Mouse (Mus musculus): ENCODE data around the gene Gbx2. TPM values are rescaled to one million over a fixed set of nuclear protein-coding genes. Genes with fewer than 3 reads are reported as not detected.

The Gbx2 gene
- polyA plus RNA-seq, 1 experiment: 0.13 TPM

- H3K4me1 ChIP-seq (replicated peaks; ENCODE audit: control insufficient read depth, insufficient read depth, low read length): no peaks in the 10 kb centered on the region
Measured at GRCm38 (mm10) chr1:89902236-89902635, 28.7 kb downstream of the Gbx2 start.

DNA sequence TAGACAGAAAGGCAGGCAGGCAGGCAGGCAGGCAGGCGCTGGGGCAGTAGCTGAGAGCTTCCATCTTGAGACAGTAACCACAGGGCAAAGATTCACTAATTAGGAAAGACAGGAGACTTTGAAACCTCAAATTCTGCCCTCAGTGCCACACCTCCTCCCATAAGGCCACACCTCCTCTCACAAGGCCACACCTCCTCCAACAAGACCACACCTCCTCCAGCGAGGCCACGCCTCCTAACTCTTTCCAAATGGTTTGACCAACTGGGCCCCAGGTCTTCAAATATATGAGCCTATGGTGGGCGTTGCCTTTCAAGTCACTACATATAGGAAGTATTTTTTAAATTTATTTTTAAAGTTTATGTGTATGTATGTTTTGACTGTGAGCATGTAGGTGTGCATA is 29.6 kb downstream of the Gbx2 start:
- TF ChIP-seq CTCF (IDR thresholded peaks at IDR 0.05; ENCODE audit: borderline replicate concordance, control insufficient read depth, extremely low read depth, insufficient read depth, low read length, poor library complexity) (no peak), POLR2A (IDR thresholded peaks at IDR 0.05; ENCODE audit: control insufficient read depth, extremely low read depth, insufficient read depth, low read length, poor library complexity) (no peak)
- Histone ChIP-seq H3K27ac (ENCODE audit: control insufficient read depth, insufficient read depth, low read length) (no peak overlapping the region), H3K4me1 (replicated peaks; ENCODE audit: control insufficient read depth, insufficient read depth, low read length) (no peaks in the 10 kb centered on the region), H3K36me3 (ENCODE audit: control insufficient read depth, insufficient read depth, low read length) (no peaks in the 10 kb centered on the region), H3K27me3 (ENCODE audit: control insufficient read depth, insufficient read depth, low read length) (no peaks in the 10 kb centered on the region; the same call in 1 of the 2 replicates), H3K4me3 (ENCODE audit: control insufficient read depth, insufficient read depth, low read length) (no peak overlapping the region)
- no peak for DNase-seq
- WGBS: 81% methylated on average over 4 of the region's 4 CpGs

More at GRCm38 (mm10) chr1:89902236-89902635, 28.7 kb downstream of the Gbx2 start:
- H3K27ac ChIP-seq (ENCODE audit: control insufficient read depth, insufficient read depth, low read length): no peak overlapping the region
- H3K27me3 ChIP-seq (ENCODE audit: control insufficient read depth, insufficient read depth, low read length): no peaks in the 10 kb centered on the region; the same call in 1 of the 2 replicates
- H3K4me3 ChIP-seq (ENCODE audit: control insufficient read depth, insufficient read depth, low read length): no peak overlapping the region
- no peak for DNase-seq
- TF ChIP-seq POLR2A (IDR thresholded peaks at IDR 0.05; ENCODE audit: control insufficient read depth, extremely low read depth, insufficient read depth, low read length, poor library complexity) (no peak), CTCF (IDR thresholded peaks at IDR 0.05; ENCODE audit: borderline replicate concordance, control insufficient read depth, extremely low read depth, insufficient read depth, low read length, poor library complexity) (no peak)
- H3K36me3 ChIP-seq (ENCODE audit: control insufficient read depth, insufficient read depth, low read length): no peaks in the 10 kb centered on the region
- WGBS: 73% methylated on average over 2 of the region's 2 CpGs

- H3K27me3 ChIP-seq (ENCODE audit: control insufficient read depth, insufficient read depth, low read length): no peaks in the 10 kb centered on the region; the same call in 1 of the 2 replicates
- no peak overlapping the region for H3K4me3 ChIP-seq (ENCODE audit: control insufficient read depth, insufficient read depth, low read length)
- no peak overlapping the region for H3K27ac ChIP-seq (ENCODE audit: control insufficient read depth, insufficient read depth, low read length)
- no peak for DNase-seq
- no peaks in the 10 kb centered on the region for H3K36me3 ChIP-seq (ENCODE audit: control insufficient read depth, insufficient read depth, low read length)
- H3K4me1 ChIP-seq (replicated peaks; ENCODE audit: control insufficient read depth, insufficient read depth, low read length): no peaks in the 10 kb centered on the region
- no peak for TF ChIP-seq POLR2A (IDR thresholded peaks at IDR 0.05; ENCODE audit: control insufficient read depth, extremely low read depth, insufficient read depth, low read length, poor library complexity)
- no peak for TF ChIP-seq CTCF (IDR thresholded peaks at IDR 0.05; ENCODE audit: borderline replicate concordance, control insufficient read depth, extremely low read depth, insufficient read depth, low read length, poor library complexity)
- WGBS: 68% methylated on average over 11 of the region's 11 CpGs
Measured at GRCm38 (mm10) chr1:89899761-89900445, 31.1 kb downstream of the Gbx2 start.

GRCm38 (mm10) chr1:89899036-89899435 is 31.9 kb downstream of the Gbx2 start:
- H3K27ac ChIP-seq (ENCODE audit: control insufficient read depth, insufficient read depth, low read length): no peak overlapping the region
- TF ChIP-seq CTCF (IDR thresholded peaks at IDR 0.05; ENCODE audit: borderline replicate concordance, control insufficient read depth, extremely low read depth, insufficient read depth, low read length, poor library complexity) (no peak), POLR2A (IDR thresholded peaks at IDR 0.05; ENCODE audit: control insufficient read depth, extremely low read depth, insufficient read depth, low read length, poor library complexity) (no peak)
- no peaks in the 10 kb centered on the region for H3K36me3 ChIP-seq (ENCODE audit: control insufficient read depth, insufficient read depth, low read length)
- no peak overlapping the region for H3K4me3 ChIP-seq (ENCODE audit: control insufficient read depth, insufficient read depth, low read length)
- 19% methylated on average over 2 of the region's 2 CpGs for WGBS
- no peaks in the 10 kb centered on the region for H3K4me1 ChIP-seq (replicated peaks; ENCODE audit: control insufficient read depth, insufficient read depth, low read length)
- no peaks in the 10 kb centered on the region; the same call in 1 of the 2 replicates for H3K27me3 ChIP-seq (ENCODE audit: control insufficient read depth, insufficient read depth, low read length)
- no peak for DNase-seq

DNA sequence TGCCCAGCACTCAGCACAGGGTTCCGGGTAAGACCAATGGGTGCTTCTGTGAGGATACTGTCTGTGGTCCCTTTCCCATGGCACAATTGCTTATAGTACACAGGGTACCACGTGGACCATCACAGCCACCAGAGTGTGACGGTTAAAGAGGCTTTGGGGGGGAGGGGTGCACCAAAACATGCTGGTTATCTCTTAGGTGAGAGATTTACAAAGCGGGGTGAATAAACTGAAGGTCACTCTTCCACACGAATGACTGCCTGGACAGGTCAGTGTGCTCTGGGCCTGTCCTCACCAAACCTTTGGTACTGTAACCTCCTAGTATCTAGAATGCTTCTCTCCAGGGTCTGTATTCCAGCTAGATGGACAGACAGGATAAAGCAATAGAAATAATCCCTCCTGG is 35.2 kb downstream of the Gbx2 start:
- 92% methylated on average over 5 of the region's 5 CpGs for WGBS
- H3K4me1 ChIP-seq (replicated peaks; ENCODE audit: control insufficient read depth, insufficient read depth, low read length): no peaks in the 10 kb centered on the region; the same call in 1 of the 2 replicates
- TF ChIP-seq POLR2A (IDR thresholded peaks at IDR 0.05; ENCODE audit: control insufficient read depth, extremely low read depth, insufficient read depth, low read length, poor library complexity): no peak
- no peak for TF ChIP-seq CTCF (IDR thresholded peaks at IDR 0.05; ENCODE audit: borderline replicate concordance, control insufficient read depth, extremely low read depth, insufficient read depth, low read length, poor library complexity)
- no peak overlapping the region for H3K27ac ChIP-seq (ENCODE audit: control insufficient read depth, insufficient read depth, low read length)
- no peaks in the 10 kb centered on the region; the same call in 1 of the 2 replicates for H3K27me3 ChIP-seq (ENCODE audit: control insufficient read depth, insufficient read depth, low read length)
- no peak for DNase-seq
- H3K36me3 ChIP-seq (ENCODE audit: control insufficient read depth, insufficient read depth, low read length): no peaks in the 10 kb centered on the region
- no peak overlapping the region for H3K4me3 ChIP-seq (ENCODE audit: control insufficient read depth, insufficient read depth, low read length)

DNA sequence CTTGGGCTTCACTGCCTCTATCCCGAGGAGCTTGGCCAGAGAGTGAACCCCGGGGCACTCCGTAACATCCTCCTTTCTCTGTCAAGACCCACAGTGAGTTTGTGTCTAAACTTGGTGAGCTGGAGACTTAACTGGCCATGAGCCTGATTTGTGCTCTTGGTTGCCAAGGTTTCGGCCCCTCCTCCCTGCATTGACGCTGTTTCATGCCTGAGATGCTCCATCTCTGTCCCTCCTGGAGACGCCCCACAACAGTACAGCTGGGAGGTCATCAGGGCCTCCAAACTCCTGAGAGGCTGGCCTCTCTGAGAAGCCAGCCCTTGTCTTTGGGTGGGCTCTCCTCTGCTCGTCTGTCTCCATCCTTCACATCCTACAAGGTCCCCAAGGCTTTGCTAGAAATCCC is 38.7 kb downstream of the Gbx2 start:
- no peak for DNase-seq
- Histone ChIP-seq H3K27me3 (ENCODE audit: control insufficient read depth, insufficient read depth, low read length) (no peaks in the 10 kb centered on the region), H3K27ac (ENCODE audit: control insufficient read depth, insufficient read depth, low read length) (no peak overlapping the region), H3K4me1 (replicated peaks; ENCODE audit: control insufficient read depth, insufficient read depth, low read length) (no peaks in the 10 kb centered on the region; the same call in 1 of the 2 replicates), H3K4me3 (ENCODE audit: control insufficient read depth, insufficient read depth, low read length) (no peak overlapping the region), H3K36me3 (ENCODE audit: control insufficient read depth, insufficient read depth, low read length) (no peaks in the 10 kb centered on the region)
- WGBS: 92% methylated on average over 7 of the region's 7 CpGs
- TF ChIP-seq POLR2A (IDR thresholded peaks at IDR 0.05; ENCODE audit: control insufficient read depth, extremely low read depth, insufficient read depth, low read length, poor library complexity): no peak
- TF ChIP-seq CTCF (IDR thresholded peaks at IDR 0.05; ENCODE audit: borderline replicate concordance, control insufficient read depth, extremely low read depth, insufficient read depth, low read length, poor library complexity): no peak

All from thymus, adult 2 months (tissue).